Mouse (Mus musculus) thymus, adult 2 months (tissue): ENCODE results near the gene Fnip2.

ENCODE experiments used
- CTCF ChIP-seq: fragments of 200-500 bp; IDR thresholded peaks from 2 replicates; pipeline ENCODE4 v1.5.1; 2012; ENCODE audit warnings: mild to moderate bottlenecking, control low read depth, low read length, moderate library complexity, borderline replicate concordance; ENCODE audit not compliant: control insufficient read depth, poor library complexity, insufficient read depth; ENCODE audit errors: extremely low read depth
- POLR2A ChIP-seq: fragments of 200-500 bp; IDR thresholded peaks from 2 replicates; pipeline ENCODE4 v1.6.1; 2012; ENCODE audit warnings: mild to moderate bottlenecking, low read length, control low read depth, moderate library complexity; ENCODE audit not compliant: control insufficient read depth, poor library complexity, insufficient read depth; ENCODE audit errors: extremely low read depth

DNA sequence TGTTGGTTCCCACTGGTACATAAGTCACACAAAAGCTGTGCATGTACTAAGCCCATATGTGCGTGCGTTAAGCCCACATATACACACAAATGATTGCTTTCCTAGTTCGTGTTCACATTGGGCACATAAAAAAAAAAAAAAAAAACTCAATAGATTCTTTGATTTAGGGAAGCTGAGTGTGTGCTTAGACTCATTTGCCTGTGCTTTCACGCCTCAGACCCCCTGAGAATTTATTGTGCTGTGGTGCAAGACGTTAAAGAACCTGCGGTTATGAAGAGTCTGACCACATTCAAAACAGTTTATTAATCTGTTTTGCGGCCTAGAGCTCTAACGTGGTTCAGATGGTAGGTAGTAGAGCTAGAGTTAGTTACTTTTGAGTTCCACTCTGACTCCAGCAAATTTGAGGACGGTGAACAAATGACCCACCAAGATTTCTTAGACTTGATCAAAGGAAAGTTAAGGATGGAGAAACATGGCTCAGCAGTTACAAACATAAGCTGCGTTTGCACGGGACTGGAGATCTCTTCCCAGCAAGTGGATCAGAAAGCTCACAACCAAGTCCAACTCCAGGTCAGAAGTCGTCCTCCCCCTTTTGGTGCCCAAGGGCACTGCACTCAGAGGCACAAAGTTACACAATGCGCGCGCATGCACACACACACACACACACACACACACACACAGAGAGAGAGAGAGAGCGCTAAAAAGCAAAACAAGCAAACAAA, 1.2 kb upstream of the Fnip2 start:
- TF ChIP-seq CTCF (no peak), POLR2A (no peak)
